Mouse (Mus musculus): ENCODE measurements around the gene Gm10638. TPM values are rescaled to one million over a fixed set of nuclear protein-coding genes. Genes with fewer than 3 reads are reported as not detected.

The Gm10638 gene
- polyA plus RNA-seq, 1 experiment = 6.3 TPM

DNA sequence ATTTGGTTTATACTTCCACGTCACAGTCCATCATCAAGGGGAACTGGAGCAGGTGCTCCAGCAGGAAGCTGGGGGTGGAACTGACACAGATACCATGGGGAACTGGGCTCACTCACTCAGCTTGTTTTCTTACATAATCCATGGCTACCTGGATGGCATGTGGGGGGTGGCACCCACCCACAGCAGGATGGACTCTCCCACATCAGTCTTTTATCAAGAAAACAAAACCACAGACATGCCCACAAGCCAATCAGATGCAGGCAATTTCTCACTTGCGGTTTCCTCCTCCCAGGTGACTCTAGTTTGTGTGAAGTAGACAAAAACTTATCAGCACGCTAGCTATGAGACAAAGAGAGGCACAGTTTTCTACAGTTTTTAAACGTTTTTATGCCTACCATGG, 37.6 kb upstream of the Gm10638 start:
- WGBS = 59% methylated on average over 4 of the region's 4 CpGs
- H3K27me3 ChIP-seq (ENCODE audit: control insufficient read depth, insufficient read depth, low read length) = no peaks in the 10 kb centered on the region
- TF ChIP-seq POLR2A (IDR thresholded peaks at IDR 0.05; ENCODE audit: low read depth, low read length) (no peak), CTCF (IDR thresholded peaks at IDR 0.05; ENCODE audit: extremely low read depth, insufficient read length, insufficient replicate concordance, low read depth, low read length) (no peak)
- H3K27ac ChIP-seq (ENCODE audit: insufficient read depth, low read depth, low read length) = no peak overlapping the region
- peaks cover 27% of the 10 kb centered on the region for H3K36me3 ChIP-seq (ENCODE audit: control insufficient read depth, insufficient read depth, low read length)
- H3K4me1 ChIP-seq (ENCODE audit: control insufficient read depth, insufficient read depth, insufficient read length, low read length) = no peaks in the 10 kb centered on the region
- H3K4me3 ChIP-seq (ENCODE audit: low read depth, low read length) = no peak overlapping the region

DNA sequence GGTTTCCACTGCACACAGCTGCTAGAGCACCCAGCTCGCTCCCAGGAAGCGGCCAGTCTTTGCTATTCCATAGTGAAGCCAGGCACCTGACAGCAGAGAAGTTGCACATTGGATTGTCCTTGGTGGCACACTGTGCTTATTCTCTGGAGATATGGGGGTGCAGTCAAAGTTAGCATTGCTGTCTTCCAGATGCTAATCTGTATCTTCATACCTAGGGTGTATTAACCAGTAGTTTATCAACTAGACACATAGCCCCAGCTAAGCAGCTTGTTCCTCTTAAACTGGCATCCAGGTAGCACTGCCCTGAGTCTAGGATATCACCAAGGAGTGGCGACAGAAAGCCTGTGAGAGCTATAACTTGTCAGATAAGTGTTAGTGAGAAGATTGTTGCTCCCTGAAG, 32.9 kb upstream of the Gm10638 start:
- H3K27ac ChIP-seq (ENCODE audit: insufficient read depth, low read depth, low read length) = no peak overlapping the region
- WGBS = 89% methylated on average over 3 of the region's 3 CpGs
- no peak overlapping the region for H3K4me3 ChIP-seq (ENCODE audit: low read depth, low read length)
- H3K4me1 ChIP-seq (ENCODE audit: control insufficient read depth, insufficient read depth, insufficient read length, low read length) = no peaks in the 10 kb centered on the region
- no peaks in the 10 kb centered on the region for H3K27me3 ChIP-seq (ENCODE audit: control insufficient read depth, insufficient read depth, low read length)
- peaks cover 43% of the 10 kb centered on the region for H3K36me3 ChIP-seq (ENCODE audit: control insufficient read depth, insufficient read depth, low read length)
- no peak for TF ChIP-seq POLR2A (IDR thresholded peaks at IDR 0.05; ENCODE audit: low read depth, low read length)
- no peak for TF ChIP-seq CTCF (IDR thresholded peaks at IDR 0.05; ENCODE audit: extremely low read depth, insufficient read length, insufficient replicate concordance, low read depth, low read length)

DNA sequence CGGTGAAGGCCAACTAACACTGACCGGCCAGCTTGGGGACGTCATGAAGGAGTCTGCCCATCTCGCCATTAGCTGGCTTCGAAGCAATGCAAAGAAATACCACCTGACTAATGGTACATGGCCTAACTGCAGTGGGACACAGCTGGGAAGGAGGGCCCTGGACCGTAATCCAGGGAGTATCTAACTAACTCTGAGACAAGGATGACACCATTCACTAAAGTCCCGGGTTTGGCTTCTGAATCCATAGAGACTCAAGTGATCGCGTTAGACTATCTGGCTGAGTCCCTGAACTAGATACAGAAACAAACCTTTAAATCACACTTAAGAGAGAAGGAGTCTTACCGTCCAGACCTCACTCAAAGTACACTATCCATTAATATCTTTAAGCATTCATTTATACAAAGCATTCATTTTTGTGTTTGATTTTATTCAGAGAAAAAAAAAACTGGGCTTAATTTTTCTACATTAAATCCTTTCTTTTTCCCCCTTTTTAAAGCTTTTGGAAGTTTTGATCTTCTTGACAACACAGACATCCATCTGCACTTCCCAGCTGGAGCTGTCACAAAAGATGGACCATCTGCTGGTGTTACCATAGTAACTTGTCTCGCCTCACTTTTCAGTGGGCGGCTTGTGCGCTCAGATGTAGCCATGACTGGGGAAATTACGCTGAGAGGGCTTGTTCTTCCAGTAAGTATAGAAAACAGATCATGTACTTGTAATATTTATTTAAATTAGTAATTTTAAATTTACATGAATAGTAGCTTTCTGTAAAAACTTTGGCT, 31.9 kb upstream of the Gm10638 start:
- WGBS = 91% methylated on average over 14 of the region's 14 CpGs
- Histone ChIP-seq H3K27ac (ENCODE audit: insufficient read depth, low read depth, low read length) (no peak overlapping the region), H3K4me1 (ENCODE audit: control insufficient read depth, insufficient read depth, insufficient read length, low read length) (no peaks in the 10 kb centered on the region), H3K36me3 (ENCODE audit: control insufficient read depth, insufficient read depth, low read length) (peaks cover 49% of the 10 kb centered on the region), H3K4me3 (ENCODE audit: low read depth, low read length) (no peak overlapping the region), H3K27me3 (ENCODE audit: control insufficient read depth, insufficient read depth, low read length) (no peaks in the 10 kb centered on the region)
- no peak for TF ChIP-seq CTCF (IDR thresholded peaks at IDR 0.05; ENCODE audit: extremely low read depth, insufficient read length, insufficient replicate concordance, low read depth, low read length)
- no peak for TF ChIP-seq POLR2A (IDR thresholded peaks at IDR 0.05; ENCODE audit: low read depth, low read length)

DNA sequence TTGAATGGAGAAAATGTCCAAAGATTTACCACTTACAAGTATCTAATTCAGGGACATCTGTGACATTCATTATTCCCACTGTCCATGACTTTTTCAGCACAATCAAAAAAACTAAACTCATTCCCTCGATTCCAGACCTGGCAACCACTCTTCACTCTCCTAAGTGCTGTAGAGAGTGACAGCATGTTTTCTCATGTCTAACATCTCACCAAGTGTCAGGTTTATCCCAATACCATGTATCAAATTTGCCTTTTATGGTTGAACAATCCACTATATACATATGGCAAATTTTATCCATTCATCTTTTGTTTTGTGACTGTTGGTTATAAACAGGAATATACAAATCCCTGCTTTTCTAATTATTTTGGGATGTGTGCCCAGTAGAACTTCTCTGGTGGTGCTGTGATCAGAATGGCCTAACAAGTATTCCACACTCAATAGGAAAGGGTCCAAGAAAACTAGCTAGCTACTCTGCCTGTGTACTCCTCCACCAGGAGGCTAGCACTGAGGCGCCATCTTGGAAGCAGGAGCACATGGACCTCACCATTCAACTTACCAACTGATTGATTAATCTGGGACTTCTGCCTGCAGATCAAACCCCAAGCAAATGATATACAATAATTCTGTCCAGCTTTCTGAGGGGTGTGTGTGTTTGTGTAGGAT, 27.0 kb upstream of the Gm10638 start:
- no peaks in the 10 kb centered on the region for H3K27me3 ChIP-seq (ENCODE audit: control insufficient read depth, insufficient read depth, low read length)
- 92% methylated on average over 2 of the region's 2 CpGs for WGBS
- peaks cover 41% of the 10 kb centered on the region for H3K36me3 ChIP-seq (ENCODE audit: control insufficient read depth, insufficient read depth, low read length)
- no peak overlapping the region for H3K27ac ChIP-seq (ENCODE audit: insufficient read depth, low read depth, low read length)
- H3K4me1 ChIP-seq (ENCODE audit: control insufficient read depth, insufficient read depth, insufficient read length, low read length) = 0 out of 2 replicates have a peak, but pooled peaks cover 2% of the 10 kb centered on the region
- no peak for TF ChIP-seq CTCF (IDR thresholded peaks at IDR 0.05; ENCODE audit: extremely low read depth, insufficient read length, insufficient replicate concordance, low read depth, low read length)
- no peak for TF ChIP-seq POLR2A (IDR thresholded peaks at IDR 0.05; ENCODE audit: low read depth, low read length)
- no peak overlapping the region for H3K4me3 ChIP-seq (ENCODE audit: low read depth, low read length)

DNA sequence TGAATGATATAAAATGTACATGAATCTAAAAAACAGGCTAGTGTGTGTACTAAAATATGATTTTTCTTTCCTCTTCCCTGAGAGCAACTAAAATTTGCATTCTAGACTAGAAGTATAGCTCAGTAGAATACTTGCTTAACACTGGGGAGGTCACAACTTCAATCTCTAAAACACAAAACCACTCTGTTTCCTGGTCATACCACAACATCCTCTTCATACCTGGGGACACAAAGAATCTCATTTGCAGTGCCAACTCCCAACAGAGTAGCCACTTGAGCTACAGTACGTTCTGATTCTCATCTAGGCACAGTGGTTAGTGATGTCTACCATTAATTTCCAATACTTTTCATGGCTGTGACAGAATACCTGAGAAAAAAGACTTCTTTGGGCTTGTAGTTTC, 26.1 kb upstream of the Gm10638 start:
- TF ChIP-seq POLR2A (IDR thresholded peaks at IDR 0.05; ENCODE audit: low read depth, low read length) (no peak), CTCF (IDR thresholded peaks at IDR 0.05; ENCODE audit: extremely low read depth, insufficient read length, insufficient replicate concordance, low read depth, low read length) (no peak)
- H3K27me3 ChIP-seq (ENCODE audit: control insufficient read depth, insufficient read depth, low read length) = no peaks in the 10 kb centered on the region
- no peak overlapping the region for H3K4me3 ChIP-seq (ENCODE audit: low read depth, low read length)
- H3K4me1 ChIP-seq (ENCODE audit: control insufficient read depth, insufficient read depth, insufficient read length, low read length) = 0 out of 2 replicates have a peak, but pooled peaks cover 2% of the 10 kb centered on the region
- H3K36me3 ChIP-seq (ENCODE audit: control insufficient read depth, insufficient read depth, low read length) = peaks cover 39% of the 10 kb centered on the region
- no peak overlapping the region for H3K27ac ChIP-seq (ENCODE audit: insufficient read depth, low read depth, low read length)
- WGBS = 85% methylated on average over 1 of the region's 1 CpGs

DNA sequence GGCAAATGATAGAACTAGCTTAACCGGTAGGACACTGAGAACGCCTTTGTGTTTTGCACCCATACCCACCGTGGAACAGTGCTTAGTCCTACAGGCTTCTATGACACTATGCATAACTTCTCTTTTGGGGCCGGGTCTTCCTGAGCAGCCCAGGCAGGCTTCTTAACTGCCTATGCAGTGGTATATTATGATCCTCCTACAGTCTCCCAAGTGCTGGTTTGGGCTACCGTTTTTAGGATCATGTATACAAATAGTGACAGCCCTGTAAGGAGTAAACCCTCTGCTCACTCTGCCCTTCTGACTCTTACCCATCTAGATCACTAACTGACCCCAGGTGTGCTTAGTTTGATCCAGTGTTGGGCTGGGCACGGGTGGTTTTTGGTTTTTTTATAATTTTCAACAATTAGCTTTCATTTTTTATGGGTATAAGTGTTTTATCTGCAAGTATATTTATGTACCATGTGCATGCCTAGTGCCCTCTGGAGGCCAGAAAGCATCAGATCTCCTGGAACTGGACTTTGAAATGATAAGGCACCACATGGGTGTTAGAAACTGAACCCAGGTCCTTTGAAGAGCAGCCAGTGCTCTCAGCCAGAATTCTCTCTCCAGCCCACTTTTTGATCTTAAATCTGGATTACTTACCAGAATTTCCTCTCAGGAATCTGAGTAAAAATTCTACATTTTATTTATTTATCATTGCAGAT, 24.6 kb upstream of the Gm10638 start:
- Histone ChIP-seq H3K4me3 (ENCODE audit: low read depth, low read length) (no peak overlapping the region), H3K27ac (ENCODE audit: insufficient read depth, low read depth, low read length) (no peak overlapping the region), H3K4me1 (ENCODE audit: control insufficient read depth, insufficient read depth, insufficient read length, low read length) (0 out of 2 replicates have a peak, but pooled peaks cover 2% of the 10 kb centered on the region), H3K27me3 (ENCODE audit: control insufficient read depth, insufficient read depth, low read length) (no peaks in the 10 kb centered on the region), H3K36me3 (ENCODE audit: control insufficient read depth, insufficient read depth, low read length) (peaks cover 33% of the 10 kb centered on the region)
- 87% methylated on average over 6 of the region's 6 CpGs for WGBS
- no peak for TF ChIP-seq CTCF (IDR thresholded peaks at IDR 0.05; ENCODE audit: extremely low read depth, insufficient read length, insufficient replicate concordance, low read depth, low read length)

DNA sequence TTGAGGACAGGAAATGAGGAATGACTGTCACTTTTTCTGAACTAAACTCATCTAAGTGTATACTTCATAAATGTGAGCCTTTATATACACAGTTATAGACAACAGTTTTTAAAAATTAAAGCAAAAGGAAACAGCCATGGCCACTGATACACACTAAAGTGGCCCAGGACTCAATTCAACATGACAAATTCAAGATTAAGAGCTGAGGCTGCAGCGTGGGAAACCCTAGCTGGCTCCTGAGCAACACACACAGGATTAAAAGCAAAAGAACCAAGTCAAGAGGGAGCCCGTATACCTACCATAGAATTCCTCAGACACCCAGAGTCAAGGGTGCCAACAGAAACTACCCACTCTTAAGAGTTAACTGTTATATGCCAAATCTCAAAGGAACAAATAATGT, 24.0 kb upstream of the Gm10638 start:
- H3K4me3 ChIP-seq (ENCODE audit: low read depth, low read length) = no peak overlapping the region
- H3K27ac ChIP-seq (ENCODE audit: insufficient read depth, low read depth, low read length) = no peak overlapping the region
- WGBS = 73% methylated on average over 2 of the region's 2 CpGs
- 0 out of 2 replicates have a peak, but pooled peaks cover 2% of the 10 kb centered on the region for H3K4me1 ChIP-seq (ENCODE audit: control insufficient read depth, insufficient read depth, insufficient read length, low read length)
- H3K27me3 ChIP-seq (ENCODE audit: control insufficient read depth, insufficient read depth, low read length) = no peaks in the 10 kb centered on the region
- peaks cover 33% of the 10 kb centered on the region for H3K36me3 ChIP-seq (ENCODE audit: control insufficient read depth, insufficient read depth, low read length)
- TF ChIP-seq CTCF (IDR thresholded peaks at IDR 0.05; ENCODE audit: extremely low read depth, insufficient read length, insufficient replicate concordance, low read depth, low read length) = no peak
- no peak for TF ChIP-seq POLR2A (IDR thresholded peaks at IDR 0.05; ENCODE audit: low read depth, low read length)
